Mouse (Mus musculus) spleen, adult 2 months (tissue): Measurements from ENCODE around the gene C87436. TPM values are rescaled to one million over a fixed set of nuclear protein-coding genes. Genes with fewer than 3 reads are reported as not detected.

Experiments
- DNase-seq, 2 experiments: peaks; one replicate each; pipeline versions ENCODE4 v3.0.0 to v3.0.0-alpha.2; 2012 to 2021; ENCODE audit warnings: low spot score in 2 of 2, low read depth in 1 of 2
- H3K27ac ChIP-seq: fragments of 200-500 bp; 2 replicates; pipeline ENCODE4 v1.5.1; 2012; ENCODE audit warnings: low read length, inconsistent platforms; ENCODE audit not compliant: insufficient read depth
- H3K27me3 ChIP-seq: fragments of 200-500 bp; 2 replicates; pipeline ENCODE4 v1.6.1; 2012; ENCODE audit warnings: mild to moderate bottlenecking, moderate library complexity, low read length, inconsistent platforms; ENCODE audit not compliant: control insufficient read depth, insufficient read depth
- H3K36me3 ChIP-seq: fragments of 200-500 bp; 2 replicates; pipeline ENCODE4 v1.6.1; 2012; ENCODE audit warnings: mild to moderate bottlenecking, low read length, inconsistent platforms; ENCODE audit not compliant: control insufficient read depth, insufficient read depth
- H3K4me1 ChIP-seq: fragments of 200-500 bp; 2 replicates; pipeline ENCODE4 v1.6.1; 2011; ENCODE audit warnings: inconsistent platforms; ENCODE audit not compliant: control insufficient read depth, insufficient read depth, insufficient read length
- H3K4me3 ChIP-seq: fragments of 200-500 bp; 2 replicates; pipeline ENCODE4 v1.5.1; 2011; ENCODE audit warnings: mild to moderate bottlenecking, inconsistent platforms; ENCODE audit not compliant: insufficient read depth, insufficient read length; ENCODE audit errors: extremely low read depth
- CTCF ChIP-seq: fragments of 200-500 bp; IDR thresholded peaks from 2 replicates; pipeline ENCODE4 v1.5.1; 2011; ENCODE audit warnings: mild to moderate bottlenecking, inconsistent platforms; ENCODE audit not compliant: insufficient read depth, insufficient read length, insufficient replicate concordance; ENCODE audit errors: extremely low read depth
- POLR2A ChIP-seq: fragments of 200-500 bp; IDR thresholded peaks from 2 replicates; pipeline ENCODE4 v1.6.1; 2011; ENCODE audit warnings: low read depth, low read length, inconsistent platforms
- WGBS: fragments of 180-500 bp; shearing (Covaris S2); methylation state at CpG from one replicate; pipeline ENCODE4 v1.1.7; 2018; 5-methylcytosine and 5-hydroxymethylcytosine counted together
- polyA plus RNA-seq: library from polyadenylated mRNA; depleted of rRNA; stranded (reverse); fragments of >200 nt; gene quantifications from 2 replicates; pipeline ENCODE4 v1.2.3, GENCODE M21; 2012

The C87436 gene
- polyA plus RNA-seq, 1 experiment = 9.5 TPM

DNA sequence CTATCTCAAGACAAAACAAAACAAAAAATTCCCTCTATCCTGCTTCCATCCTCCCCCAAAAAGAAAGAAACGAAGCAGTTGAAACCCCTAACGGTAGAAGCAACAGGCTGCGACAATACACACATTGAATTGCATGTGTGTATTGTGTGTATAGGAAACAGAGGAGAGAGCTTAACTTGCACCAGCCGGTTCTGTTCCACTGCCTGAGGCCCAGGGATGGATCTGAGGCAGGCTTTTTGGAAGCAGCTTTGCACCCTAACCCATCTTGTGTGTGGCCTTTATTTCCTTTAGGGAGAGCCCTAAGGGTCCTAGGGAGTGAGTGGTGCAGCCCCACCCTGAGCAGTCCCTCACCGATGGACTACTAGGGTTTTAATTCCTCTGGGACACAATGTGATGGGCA lies 58.4 kb downstream of the C87436 start:
- peak overlapping the region; percentile 43 for H3K27ac ChIP-seq
- no peak for TF ChIP-seq POLR2A
- TF ChIP-seq CTCF = no peak
- WGBS = 74% methylated on average over 5 of the region's 5 CpGs
- no peaks in the 10 kb centered on the region for H3K36me3 ChIP-seq
- no peaks in the 10 kb centered on the region for H3K27me3 ChIP-seq
- H3K4me1 ChIP-seq = peaks cover 12% of the 10 kb centered on the region; the same call in 1 of the 2 replicates
- DNase-seq = no peak
- no peak overlapping the region for H3K4me3 ChIP-seq

DNA sequence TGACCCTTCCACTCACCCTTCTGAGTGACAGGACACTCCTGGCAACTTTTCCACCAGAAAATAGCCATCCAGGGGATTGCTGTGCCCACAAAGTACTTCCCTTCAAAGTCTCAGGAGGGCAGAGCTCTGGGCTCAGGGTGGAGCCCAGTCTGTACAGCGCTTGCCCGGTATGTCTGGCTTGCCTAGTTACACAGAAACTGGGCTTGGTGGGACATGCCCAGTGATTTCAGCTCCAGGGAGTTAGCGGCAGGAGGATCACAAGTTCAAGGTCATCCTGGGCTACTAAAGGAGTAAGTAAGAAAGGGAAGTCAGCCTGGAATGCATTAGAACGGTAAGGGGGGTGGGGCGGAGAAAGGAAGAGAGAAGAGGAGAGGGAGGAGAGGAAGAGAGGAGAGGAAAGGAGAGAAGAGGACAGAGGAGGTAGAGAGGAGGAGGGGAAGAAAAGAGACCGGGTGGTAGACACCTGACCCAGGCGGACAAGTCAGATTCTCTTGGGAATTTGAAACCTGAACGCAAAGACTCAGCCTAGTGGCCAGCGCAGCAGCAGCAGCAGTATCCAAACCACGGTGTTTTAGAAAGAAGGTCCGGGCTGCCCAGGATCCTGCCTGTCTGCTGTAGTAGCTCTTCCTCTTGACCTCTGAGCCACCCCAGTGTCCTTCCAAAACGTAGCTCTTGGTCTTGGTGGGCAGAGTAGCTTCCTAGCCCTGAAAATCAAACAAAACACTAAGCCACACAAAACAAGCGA lies 59.1 kb downstream of the C87436 start:
- Histone ChIP-seq H3K4me3 (peak overlapping the region; percentile 39; the same call in 1 of the 2 replicates), H3K4me1 (peaks cover 12% of the 10 kb centered on the region; the same call in 1 of the 2 replicates), H3K27me3 (no peaks in the 10 kb centered on the region), H3K27ac (peak overlapping the region; percentile 43), H3K36me3 (no peaks in the 10 kb centered on the region)
- WGBS = 20% methylated on average over 13 of the region's 13 CpGs
- TF ChIP-seq CTCF (no peak), POLR2A (no peak)
- no peak for DNase-seq

DNA sequence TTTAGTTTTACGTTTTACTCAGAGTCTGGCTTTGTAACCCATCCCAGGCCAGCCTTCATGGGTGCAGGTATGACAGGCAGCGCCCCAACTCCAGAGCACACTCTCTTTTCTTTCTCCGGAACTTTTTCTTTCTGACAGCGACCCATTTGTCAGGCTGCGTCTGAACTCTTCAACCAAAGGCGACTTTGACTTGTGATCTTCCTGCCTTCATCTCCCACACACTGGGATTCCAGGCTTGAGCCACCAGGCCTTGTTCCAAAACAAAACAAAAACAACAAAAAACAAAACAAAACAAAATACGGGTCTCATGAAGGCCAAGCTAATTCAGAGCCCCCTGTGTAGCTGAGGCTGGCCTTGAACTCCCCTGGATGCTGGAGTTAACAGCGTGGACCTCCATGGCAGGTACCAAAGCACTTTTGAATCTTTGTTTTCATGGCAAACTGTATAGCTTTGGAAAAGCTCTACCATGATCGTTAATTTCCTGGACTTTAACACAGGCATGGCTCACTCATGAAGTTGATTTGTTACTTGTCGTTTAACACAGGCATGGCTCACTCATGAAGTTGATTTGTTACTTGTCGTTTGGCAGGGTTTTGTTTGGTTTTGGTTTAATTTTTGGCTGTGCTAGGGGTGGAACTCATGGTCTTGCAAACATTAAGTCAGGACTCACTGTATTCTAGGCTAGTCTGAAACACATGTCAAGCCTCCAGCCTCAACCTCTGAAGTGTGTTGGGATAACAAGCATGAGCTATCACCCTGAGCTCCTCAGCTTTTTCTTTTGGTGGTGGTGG lies 60.0 kb downstream of the C87436 start:
- WGBS = 70% methylated on average over 11 of the region's 11 CpGs
- no peak for TF ChIP-seq CTCF
- no peak for TF ChIP-seq POLR2A
- DNase-seq = no peak
- Histone ChIP-seq H3K36me3 (no peaks in the 10 kb centered on the region), H3K27me3 (no peaks in the 10 kb centered on the region), H3K4me1 (peaks cover 12% of the 10 kb centered on the region; the same call in 1 of the 2 replicates), H3K4me3 (no peak overlapping the region), H3K27ac (no peak overlapping the region)

DNA sequence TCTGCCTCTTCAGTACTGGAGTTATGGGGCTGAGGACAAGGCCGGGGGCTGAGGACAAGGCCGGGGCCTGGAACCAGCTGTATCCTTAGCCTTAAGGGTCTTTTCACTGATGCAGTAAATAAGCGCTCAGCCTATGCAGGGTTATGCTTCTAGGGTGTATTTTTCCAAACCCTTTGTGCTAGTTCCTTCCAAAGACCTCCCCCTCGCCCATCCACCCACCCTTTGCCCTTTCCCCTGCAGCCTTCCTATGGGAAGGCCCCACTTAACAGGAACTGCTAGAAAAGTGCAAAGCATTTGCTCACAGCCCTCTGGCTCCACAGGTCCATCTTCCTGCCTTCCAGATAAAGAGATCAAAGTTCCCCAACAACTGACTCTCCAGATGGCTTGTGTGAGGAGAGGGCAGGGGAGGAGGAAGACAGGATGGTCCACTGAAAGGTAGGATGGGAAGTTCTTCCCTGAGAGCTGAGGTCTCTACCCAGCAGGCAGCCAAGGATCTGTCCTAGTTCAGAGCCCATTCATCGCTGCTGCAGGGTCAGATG lies 61.5 kb downstream of the C87436 start:
- no peak for DNase-seq
- Histone ChIP-seq H3K36me3 (no peaks in the 10 kb centered on the region), H3K4me1 (peaks cover 5% of the 10 kb centered on the region; the same call in 1 of the 2 replicates), H3K4me3 (no peak overlapping the region), H3K27ac (no peak overlapping the region), H3K27me3 (no peaks in the 10 kb centered on the region)
- TF ChIP-seq POLR2A (no peak), CTCF (no peak)
- 90% methylated on average over 5 of the region's 5 CpGs for WGBS

- no peak overlapping the region for H3K4me3 ChIP-seq
- 0 out of 2 replicates have a peak, but pooled peaks cover 3% of the 10 kb centered on the region for H3K4me1 ChIP-seq
- no peaks in the 10 kb centered on the region for H3K36me3 ChIP-seq
- no peaks in the 10 kb centered on the region for H3K27me3 ChIP-seq
- TF ChIP-seq CTCF = no peak
- no peak for TF ChIP-seq POLR2A
- no peak overlapping the region for H3K27ac ChIP-seq
- WGBS = 52% methylated on average over 4 of the region's 4 CpGs
- DNase-seq = peak in 1 of 2 experiments; percentile 25
Observed at GRCm38 (mm10) chr6:86503513-86503912, 65.3 kb downstream of the C87436 start.

- WGBS = 69% methylated on average over 7 of the region's 7 CpGs
- H3K4me1 ChIP-seq = 0 out of 2 replicates have a peak, but pooled peaks cover 3% of the 10 kb centered on the region
- no peak for DNase-seq
Observed at GRCm38 (mm10) chr6:86505671-86506070, 67.5 kb downstream of the C87436 start.

More at GRCm38 (mm10) chr6:86505671-86506070, 67.5 kb downstream of the C87436 start:
- Histone ChIP-seq H3K4me3 (no peak overlapping the region), H3K36me3 (no peaks in the 10 kb centered on the region), H3K27me3 (no peaks in the 10 kb centered on the region), H3K27ac (no peak overlapping the region)
- TF ChIP-seq POLR2A (no peak), CTCF (no peak)
